Mouse (Mus musculus): ENCODE measurements around the gene Nrip1.

The Nrip1 gene

GRCm38 (mm10) chr16:76310791-76311190, 62.8 kb downstream of the Nrip1 start:
- peak; percentile 72 for DNase-seq

GRCm38 (mm10) chr16:76310286-76310685, 63.3 kb downstream of the Nrip1 start:
- DNase-seq = peak; percentile 80

GRCm38 (mm10) chr16:76309280-76309679, 64.3 kb downstream of the Nrip1 start:
- peak; percentile 68 for DNase-seq

GRCm38 (mm10) chr16:76307039-76307438, 66.6 kb downstream of the Nrip1 start:
- peak; percentile 95 for DNase-seq

GRCm38 (mm10) chr16:76306446-76306845, 67.2 kb downstream of the Nrip1 start:
- DNase-seq = peak; percentile 60

- DNase-seq = peak; percentile 75
Measured at GRCm38 (mm10) chr16:76303436-76303835, 70.2 kb downstream of the Nrip1 start.

- no peak for DNase-seq
Measured at GRCm38 (mm10) chr16:76301728-76302050, 71.9 kb downstream of the Nrip1 start.

- DNase-seq = peak; percentile 88
Measured at GRCm38 (mm10) chr16:76301037-76301727, 72.4 kb downstream of the Nrip1 start.

GRCm38 (mm10) chr16:76300452-76300851, 73.2 kb downstream of the Nrip1 start:
- DNase-seq = peak; percentile 75

- peak; percentile 28 for DNase-seq
Measured at GRCm38 (mm10) chr16:76299511-76299910, 74.1 kb downstream of the Nrip1 start.

GRCm38 (mm10) chr16:76295322-76295721, 78.3 kb downstream of the Nrip1 start:
- peak; percentile 85 for DNase-seq

GRCm38 (mm10) chr16:76294550-76294949, 79.1 kb downstream of the Nrip1 start:
- peak; percentile 93 for DNase-seq

- peak; percentile 98 for DNase-seq
Measured at GRCm38 (mm10) chr16:76293765-76294463, 79.7 kb downstream of the Nrip1 start.

- peak; percentile 90 for DNase-seq
Measured at GRCm38 (mm10) chr16:76293176-76293575, 80.5 kb downstream of the Nrip1 start.

GRCm38 (mm10) chr16:76292656-76293055, 81.0 kb downstream of the Nrip1 start:
- DNase-seq = peak; percentile 91

GRCm38 (mm10) chr16:76291366-76291765, 82.3 kb downstream of the Nrip1 start:
- DNase-seq = peak; percentile 87

GRCm38 (mm10) chr16:76289495-76289894, 84.1 kb downstream of the Nrip1 start:
- DNase-seq = peak; percentile 57

GRCm38 (mm10) chr16:76283796-76284195, 89.8 kb downstream of the Nrip1 start:
- peak; percentile 88 for DNase-seq

- no peak for DNase-seq
Measured at GRCm38 (mm10) chr16:76281850-76282249, 91.8 kb downstream of the Nrip1 start.

- no peak for DNase-seq
Measured at GRCm38 (mm10) chr16:76280365-76280764, 93.3 kb downstream of the Nrip1 start.

GRCm38 (mm10) chr16:76276271-76276670, 97.4 kb downstream of the Nrip1 start:
- DNase-seq = peak; percentile 49

- DNase-seq = peak; percentile 53
Measured at GRCm38 (mm10) chr16:76275584-76275983, 98.0 kb downstream of the Nrip1 start.

GRCm38 (mm10) chr16:76275166-76275565, 98.5 kb downstream of the Nrip1 start:
- DNase-seq = peak; percentile 85

GRCm38 (mm10) chr16:76266635-76267268, 106.9 kb downstream of the Nrip1 start:
- DNase-seq = no peak

Data from heart, adult 11 months (tissue).